ENCODE assay signal across 22 mouse cellular contexts in the genomic region with DNA sequence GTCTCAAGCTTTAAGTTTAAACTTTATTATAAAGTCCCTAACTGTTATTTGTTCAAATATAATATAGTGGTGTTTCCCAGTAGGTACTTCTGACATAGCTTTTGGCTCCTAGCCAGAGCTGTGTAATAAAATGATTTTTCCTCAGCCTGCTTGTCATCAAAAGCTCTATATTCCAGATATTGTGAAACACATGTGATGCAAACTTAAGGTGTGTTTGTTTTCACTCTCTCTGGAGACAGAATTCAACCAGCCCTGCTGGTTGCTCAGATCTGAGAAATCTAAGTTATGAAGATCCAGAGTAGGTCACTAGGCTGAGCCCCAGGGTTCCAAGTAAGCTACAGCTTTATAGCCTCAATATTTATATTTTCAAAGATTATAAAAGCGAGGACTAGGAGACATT.
"Had no signal": no experiment of that assay in that cellular context is flagged by ENCODE, and none has a peak within 500 bp of the region (broad histone marks: within the 10 kb centered on the region; RNA-seq: fewer than 3 reads in every experiment).

No protein-coding gene starts in this region.

- H3K27me3 ChIP-seq: kidney, embryonic 15.5 days; limb, embryonic 15.5 days; liver, embryonic 13.5 days; midbrain, embryonic 13.5 days; neural tube, embryonic 13.5 days; stomach, embryonic 15.5 days had no signal

- H3K4me1 ChIP-seq: kidney, embryonic 15.5 days; limb, embryonic 15.5 days; liver, embryonic 13.5 days; stomach, embryonic 15.5 days had no signal

- DNase-seq: kidney, adult 11 months; kidney, adult 8-10 months; kidney, postnatal 10 days; kidney, postnatal 4 days; layer of hippocampus, adult 9-11 months; liver, embryonic 13.5 days; lung, adult 2 months; lung, postnatal 10 days; retina, postnatal 1 day; right cerebral cortex, postnatal 25 days; spleen, adult 18-20 months; thymus, adult 18-20 months; thymus, postnatal 36 days had no signal

- H3K9me3 ChIP-seq: kidney, embryonic 15.5 days; limb, embryonic 15.5 days; liver, embryonic 13.5 days; midbrain, embryonic 13.5 days; neural tube, embryonic 13.5 days; stomach, embryonic 15.5 days had no signal

- H3K9ac ChIP-seq: kidney, embryonic 15.5 days; limb, embryonic 15.5 days; liver, embryonic 13.5 days; midbrain, embryonic 13.5 days; neural tube, embryonic 13.5 days; stomach, embryonic 15.5 days had no signal

- H3K4me2 ChIP-seq: kidney, embryonic 15.5 days; limb, embryonic 15.5 days; liver, embryonic 13.5 days; midbrain, embryonic 13.5 days; neural tube, embryonic 13.5 days; stomach, embryonic 15.5 days had no signal

- H3K27ac ChIP-seq: kidney, embryonic 15.5 days; layer of hippocampus, adult 2 months; limb, embryonic 15.5 days; liver, embryonic 13.5 days; macrophage; midbrain, embryonic 13.5 days; neural tube, embryonic 13.5 days; stomach, embryonic 15.5 days had no signal

- H3K4me3 ChIP-seq: kidney, embryonic 15.5 days; layer of hippocampus, adult 2 months; limb, embryonic 15.5 days; liver, embryonic 13.5 days; midbrain, embryonic 13.5 days; myocyte; neural tube, embryonic 13.5 days; stomach, embryonic 15.5 days had no signal

- ATAC-seq: midbrain, embryonic 13.5 days; midbrain, embryonic 16.5 days had no signal

- H3K36me3 ChIP-seq: kidney, embryonic 15.5 days; limb, embryonic 15.5 days; liver, embryonic 13.5 days; midbrain, embryonic 13.5 days; neural tube, embryonic 13.5 days; stomach, embryonic 15.5 days had no signal
